Mouse (Mus musculus) cerebellum, adult 11 months (tissue): ENCODE measurements around the gene Podn.

Source experiments
- DNase-seq: peaks from one replicate; pipeline ENCODE4 v3.0.0; 2022

Podn gene

GRCm38 (mm10) chr4:107998641-107999332 is 97.5 kb downstream of the Podn start:
- no peak for DNase-seq

- DNase-seq: no peak
These were observed 99.7 kb downstream of the Podn start for GRCm38 (mm10) chr4:107996418-107996986.

- no peak for DNase-seq
These were observed 100.5 kb downstream of the Podn start for GRCm38 (mm10) chr4:107995727-107996126.

GRCm38 (mm10) chr4:107995011-107995410 is 101.2 kb downstream of the Podn start:
- no peak for DNase-seq

GRCm38 (mm10) chr4:107991879-107992278 is 104.4 kb downstream of the Podn start:
- DNase-seq: no peak

- peak; percentile 34 for DNase-seq
These were observed 105.4 kb downstream of the Podn start for GRCm38 (mm10) chr4:107990818-107991217.

- no peak for DNase-seq
These were observed 107.3 kb downstream of the Podn start for GRCm38 (mm10) chr4:107988931-107989330.

- no peak for DNase-seq
These were observed 109.7 kb downstream of the Podn start for GRCm38 (mm10) chr4:107986386-107987168.

- no peak for DNase-seq
These were observed 110.4 kb downstream of the Podn start for GRCm38 (mm10) chr4:107985812-107986211.

GRCm38 (mm10) chr4:107984282-107984981 is 111.8 kb downstream of the Podn start:
- no peak for DNase-seq

GRCm38 (mm10) chr4:107983717-107984116 is 112.5 kb downstream of the Podn start:
- DNase-seq: no peak

- DNase-seq: no peak
These were observed 116.1 kb downstream of the Podn start for GRCm38 (mm10) chr4:107980002-107980600.

- peak; percentile 71 for DNase-seq
These were observed 116.7 kb downstream of the Podn start for GRCm38 (mm10) chr4:107979530-107979929.

GRCm38 (mm10) chr4:107977593-107977992 is 118.7 kb downstream of the Podn start:
- no peak for DNase-seq

GRCm38 (mm10) chr4:107975004-107975403 is 121.2 kb downstream of the Podn start:
- DNase-seq: no peak

- no peak for DNase-seq
These were observed 121.7 kb downstream of the Podn start for GRCm38 (mm10) chr4:107974527-107974926.

GRCm38 (mm10) chr4:107971162-107971561 is 125.1 kb downstream of the Podn start:
- DNase-seq: no peak

- DNase-seq: no peak
These were observed 126.5 kb downstream of the Podn start for GRCm38 (mm10) chr4:107969781-107970180.

- DNase-seq: no peak
These were observed 128.1 kb downstream of the Podn start, which contains the start of gene Slc1a7 for GRCm38 (mm10) chr4:107967966-107968682. Slc1a7 (plus strand) TSS chr4:107968332.

GRCm38 (mm10) chr4:107966416-107967109 is 129.7 kb downstream of the Podn start:
- no peak for DNase-seq
